Mouse (Mus musculus): ENCODE measurements around the gene Tprg.

The Tprg gene

DNA sequence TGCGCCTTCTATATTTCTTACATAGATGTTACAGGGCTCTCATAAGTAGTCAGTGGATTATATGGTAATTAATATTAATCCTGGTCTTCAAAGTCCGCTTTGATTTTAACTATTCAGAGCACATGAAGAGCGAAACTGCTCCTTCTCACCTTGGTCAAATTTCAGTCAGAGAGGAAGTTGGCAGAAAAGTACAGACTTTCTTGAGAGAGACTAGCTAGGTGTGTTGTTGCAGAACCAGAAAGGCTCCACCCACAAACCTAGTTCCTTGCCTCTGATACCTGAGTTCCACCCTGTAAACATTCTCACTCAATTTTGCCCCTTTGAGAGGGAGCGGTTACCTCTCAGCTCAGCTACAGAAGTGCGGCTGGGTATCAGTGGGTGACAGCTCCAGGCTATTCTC, at the start of gene Tprg:
Tprg (plus strand) TSS at position 301 of the 400 bp plus-strand sequence.
- DNase-seq (ENCODE audit: low read depth) = no peak

DNA sequence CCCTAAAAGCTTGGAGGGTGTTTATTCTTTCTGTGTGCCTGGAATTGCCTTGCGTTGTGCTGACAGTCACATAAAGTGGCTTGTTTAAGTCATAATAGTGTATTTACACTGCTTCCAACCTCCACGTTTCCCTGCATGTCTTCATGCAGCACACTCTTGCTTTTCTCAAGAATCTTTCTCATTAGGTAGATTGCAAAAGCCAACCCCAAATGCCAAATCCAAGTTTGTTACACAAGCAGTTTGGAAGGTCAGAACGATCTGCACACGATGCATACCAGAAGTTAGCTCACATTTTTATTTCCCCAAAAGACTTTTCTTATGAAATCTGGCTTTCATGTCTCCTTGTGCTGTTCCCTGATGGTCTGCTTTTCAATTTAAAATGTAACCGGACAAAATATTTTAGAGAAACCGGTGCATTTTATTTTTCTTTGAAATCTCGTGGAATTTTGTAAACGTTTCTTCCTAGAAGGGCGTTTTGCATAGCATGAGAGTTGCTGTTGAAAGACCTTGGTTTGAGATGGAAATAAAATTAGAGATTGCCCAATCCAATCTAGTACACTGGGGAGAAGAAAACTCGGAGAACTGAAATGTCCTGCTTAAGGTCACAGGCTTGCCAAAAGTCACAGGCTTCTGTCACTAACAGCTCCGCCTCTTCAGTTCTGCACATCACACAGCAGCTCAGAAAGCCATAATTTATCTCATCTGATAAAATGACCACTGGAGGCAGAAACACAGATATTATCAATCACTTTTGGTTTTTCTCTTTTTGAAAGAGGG, 48.2 kb upstream of the Tprg start:
- DNase-seq (ENCODE audit: low read depth) = no peak

DNA sequence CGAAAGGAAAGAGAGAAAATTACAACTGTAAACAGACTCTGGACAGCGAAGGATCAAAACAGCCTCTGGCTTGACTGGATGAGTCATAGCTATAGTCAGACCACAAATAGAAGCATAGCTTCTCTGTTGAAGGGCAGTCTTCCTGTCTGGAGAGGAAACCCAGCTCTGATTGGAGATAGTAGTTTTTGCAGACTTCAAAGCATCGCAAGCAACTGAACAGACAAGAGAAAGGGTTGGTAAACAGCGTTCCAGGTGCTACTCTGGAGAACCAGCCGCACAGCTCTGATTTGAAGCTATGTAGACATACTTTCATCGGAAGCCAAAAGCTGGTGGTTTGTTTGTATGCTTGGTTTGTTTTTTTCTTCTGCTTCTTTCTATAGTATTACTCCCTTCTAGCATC, 37.7 kb upstream of the Tprg start:
- DNase-seq (ENCODE audit: low read depth) = no peak

DNA sequence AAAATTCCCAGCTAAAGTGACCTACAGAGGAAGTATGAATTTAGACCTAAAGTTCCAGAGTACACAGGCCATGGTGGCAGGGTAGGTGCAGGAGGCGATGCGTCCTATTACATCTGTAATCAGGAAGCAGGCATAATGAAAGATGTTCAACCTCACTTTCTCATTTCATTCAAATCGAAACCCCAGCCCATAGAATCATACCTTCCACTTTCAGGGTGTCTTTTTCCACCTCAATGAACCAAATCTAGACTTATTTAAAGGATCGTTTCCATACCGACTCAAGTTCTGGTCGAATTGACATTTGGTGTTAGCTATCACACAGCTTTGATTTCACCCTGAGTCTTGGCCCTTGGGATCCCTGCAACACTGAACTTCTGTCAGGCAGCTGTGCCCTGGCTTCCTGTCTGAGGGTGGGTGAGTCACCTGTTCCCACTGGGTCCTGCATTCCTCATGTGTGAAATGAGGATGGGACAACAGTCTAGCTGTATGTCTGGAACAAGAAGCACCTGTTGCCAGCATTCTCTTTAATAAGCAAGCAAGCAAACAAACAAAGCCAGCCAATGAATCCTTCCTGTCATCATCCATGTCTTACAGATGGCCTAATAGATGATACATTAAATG, 36.4 kb upstream of the Tprg start:
- no peak for DNase-seq (ENCODE audit: low read depth)

DNA sequence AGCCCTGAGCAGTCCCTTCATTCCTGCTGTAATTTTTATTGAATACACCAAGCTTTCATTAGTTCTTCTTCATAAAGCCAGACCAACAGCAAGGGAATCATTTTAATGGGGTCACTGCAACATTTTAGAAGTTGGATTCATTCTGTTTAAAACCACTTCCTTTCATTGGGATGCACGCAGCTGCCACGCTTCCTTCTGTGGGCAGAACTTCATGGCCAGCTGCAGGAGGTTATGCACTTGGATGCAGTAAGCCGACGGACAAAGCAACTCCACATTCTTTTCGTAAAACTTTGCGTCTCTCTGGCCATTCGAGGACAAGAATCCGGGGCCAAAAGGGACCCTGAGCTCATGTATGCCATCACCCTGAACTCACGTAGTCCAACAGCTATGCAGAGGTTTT, 35.5 kb upstream of the Tprg start:
- no peak for DNase-seq (ENCODE audit: low read depth)

DNA sequence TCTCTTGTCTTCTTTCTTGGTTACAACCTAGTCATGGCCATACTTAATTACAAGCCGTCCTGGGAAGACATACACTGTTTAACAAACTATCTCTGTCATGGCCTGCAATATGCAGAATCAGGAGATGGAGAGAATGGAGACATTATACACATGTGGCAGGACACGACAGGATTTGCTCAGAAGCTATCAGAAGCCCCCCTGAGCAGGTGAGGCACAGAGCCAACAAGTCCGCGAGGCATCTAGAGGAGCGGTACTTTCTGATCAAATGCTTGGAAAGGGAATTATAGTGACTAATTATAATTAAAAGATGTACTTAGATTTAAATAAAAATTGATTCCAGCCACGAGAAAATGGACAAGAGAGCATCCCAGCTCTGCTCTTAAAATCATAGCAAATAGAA, 32.0 kb upstream of the Tprg start:
- no peak for DNase-seq (ENCODE audit: low read depth)

DNA sequence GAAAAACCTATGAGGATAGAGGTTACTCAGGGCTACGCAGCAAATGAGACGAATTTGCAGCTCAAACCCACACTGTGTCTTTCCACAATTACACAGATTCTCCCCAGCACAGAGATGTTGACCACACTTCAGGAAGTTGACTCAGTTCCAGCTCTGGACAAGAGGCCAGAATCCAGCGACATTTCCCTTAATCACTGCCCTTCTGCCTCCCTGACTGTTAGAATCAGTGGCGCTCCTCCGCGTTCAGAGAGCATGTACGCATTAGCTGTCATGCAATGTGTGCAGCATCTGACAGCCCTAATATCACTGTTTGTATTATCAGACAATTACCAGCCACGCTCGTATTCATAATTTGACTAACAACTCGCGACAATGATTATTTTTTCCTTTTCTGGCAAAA, 31.4 kb upstream of the Tprg start:
- DNase-seq (ENCODE audit: low read depth) = no peak

DNA sequence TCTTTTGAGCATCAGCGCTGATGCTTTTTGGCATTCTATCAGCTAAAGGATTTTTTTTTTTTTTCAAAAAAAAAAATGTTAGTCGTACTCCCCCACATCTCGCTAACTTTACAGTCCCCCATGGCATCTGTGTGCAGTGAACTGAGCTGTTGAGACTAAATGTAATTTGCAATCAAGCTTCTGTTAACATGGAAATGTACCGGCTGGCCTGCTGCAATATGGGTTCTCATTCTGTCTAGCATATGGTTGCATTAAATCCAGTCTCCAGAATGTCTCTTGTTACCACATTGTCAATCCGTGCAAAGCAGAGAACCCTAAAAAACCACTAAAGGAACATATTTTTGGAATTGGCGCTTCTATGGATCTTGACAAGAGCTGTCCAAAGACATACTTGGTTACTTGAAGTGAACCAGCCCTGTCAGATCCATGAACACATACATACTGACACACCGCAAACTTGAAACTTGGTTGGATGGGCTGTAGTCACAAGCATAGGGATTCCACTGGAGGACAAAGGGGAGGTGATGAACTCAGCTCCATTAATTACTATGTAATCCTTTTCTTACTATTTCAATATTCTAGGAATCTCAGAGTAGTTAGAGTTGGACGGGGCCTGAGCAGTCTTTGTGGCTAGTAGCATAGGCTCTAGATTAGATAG, 30.9 kb upstream of the Tprg start:
- no peak for DNase-seq (ENCODE audit: low read depth)

DNA sequence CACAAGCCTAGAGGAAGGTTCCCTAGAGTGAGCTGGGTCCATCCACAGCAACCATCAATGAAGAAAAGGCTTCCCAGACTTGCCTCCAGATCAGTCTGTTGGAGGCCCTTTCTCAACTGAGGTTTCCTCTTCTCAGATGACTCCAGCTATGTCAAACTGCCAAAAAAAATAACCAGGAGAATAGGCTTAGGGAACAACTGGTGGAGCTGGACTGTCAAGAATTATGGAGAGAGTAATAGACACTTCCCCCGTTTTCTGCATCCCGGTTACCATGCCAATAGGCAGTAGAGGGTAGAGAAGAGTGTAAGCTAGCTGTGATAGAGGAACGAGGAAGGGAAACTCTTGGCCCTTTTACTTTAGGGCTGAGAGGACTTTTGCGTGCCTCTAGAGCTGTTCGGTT, 24.3 kb upstream of the Tprg start:
- no peak for DNase-seq (ENCODE audit: low read depth)

DNA sequence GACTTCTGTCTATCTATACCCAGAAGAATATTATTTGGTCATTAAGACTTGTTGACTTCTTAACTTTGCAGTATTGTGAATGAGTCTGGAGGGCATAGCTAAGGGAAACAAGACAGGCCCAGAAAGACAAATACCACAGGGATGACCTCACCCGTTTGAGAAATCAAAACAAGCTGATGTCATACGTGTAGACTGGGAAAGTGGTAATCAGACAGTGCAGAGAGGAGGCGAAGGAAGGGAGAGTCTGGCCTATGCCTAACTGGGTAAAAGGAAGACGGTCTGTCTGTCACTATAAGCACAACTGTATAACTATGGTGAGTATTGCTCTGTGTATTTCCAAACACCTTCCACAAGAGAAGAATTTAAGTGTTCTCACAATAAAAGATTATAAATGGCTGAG, 23.7 kb upstream of the Tprg start:
- no peak for DNase-seq (ENCODE audit: low read depth)

DNA sequence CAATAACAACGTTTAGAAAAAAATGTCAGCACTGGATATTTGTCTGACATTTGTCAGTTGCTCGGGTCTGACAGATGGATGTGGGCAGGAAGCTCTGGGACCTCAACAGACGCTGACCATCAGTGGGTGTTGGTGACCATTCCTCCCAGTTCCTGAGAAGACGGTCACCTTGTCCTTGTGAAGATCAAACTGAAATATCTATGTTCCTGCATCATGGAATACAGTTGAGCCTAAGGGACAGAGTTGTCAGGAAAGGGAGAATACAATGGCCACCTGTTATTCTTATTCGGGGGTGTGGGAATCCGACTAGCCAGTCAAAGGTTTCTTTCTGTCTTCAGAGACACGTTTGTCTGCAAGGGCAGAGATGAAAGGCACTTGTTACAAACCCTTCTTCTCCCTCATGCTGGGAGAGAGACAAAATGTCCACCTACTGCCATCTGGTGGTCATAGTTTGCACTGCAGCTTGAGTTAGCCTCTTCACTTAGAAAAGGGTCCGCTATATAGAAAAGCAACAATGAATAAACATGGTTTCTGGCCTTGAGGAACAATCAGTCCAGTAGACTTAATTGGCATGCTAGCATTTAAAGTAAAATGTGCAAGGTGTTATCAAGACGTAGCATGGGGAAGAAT, 23.0 kb upstream of the Tprg start:
- DNase-seq (ENCODE audit: low read depth) = peak; percentile 31

DNA sequence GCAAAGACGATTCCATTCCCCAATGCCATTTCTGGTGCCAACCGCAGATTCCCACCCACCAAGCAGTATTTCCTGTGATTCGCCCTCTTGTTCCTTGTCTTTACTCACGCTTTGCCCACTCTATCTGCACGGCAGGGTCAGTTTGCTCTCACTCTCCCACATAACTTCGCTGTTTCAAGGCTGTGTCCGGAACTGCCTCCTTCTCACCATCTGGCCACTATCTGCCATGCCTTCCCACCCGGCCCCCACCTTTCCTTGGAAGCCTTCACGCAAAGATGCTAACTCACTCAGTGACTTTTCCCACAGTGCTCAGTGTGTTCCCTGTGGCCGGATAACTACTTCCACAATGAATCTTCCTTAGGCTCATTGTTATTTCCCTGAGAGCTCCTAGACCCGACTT, 21.4 kb upstream of the Tprg start:
- no peak for DNase-seq (ENCODE audit: low read depth)

DNA sequence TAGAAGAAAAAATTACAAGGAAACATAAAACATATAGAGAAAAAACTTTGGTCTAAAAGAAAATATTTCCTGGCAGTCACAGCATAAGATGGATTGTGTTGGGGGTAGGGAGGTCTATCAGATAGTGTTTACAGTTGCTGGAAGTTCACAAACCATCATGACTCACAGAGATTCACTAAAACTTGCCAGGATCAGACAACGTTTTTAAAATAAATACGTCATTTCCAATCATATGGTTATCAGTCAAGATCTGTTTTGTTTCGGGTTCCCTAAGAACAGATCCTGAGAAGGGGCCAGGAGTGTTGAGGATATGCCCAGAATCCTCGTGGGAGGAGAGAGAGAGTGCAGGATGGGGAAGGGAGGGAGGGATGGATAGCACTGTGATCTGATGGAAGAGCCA, 18.3 kb upstream of the Tprg start:
- DNase-seq (ENCODE audit: low read depth) = no peak

DNA sequence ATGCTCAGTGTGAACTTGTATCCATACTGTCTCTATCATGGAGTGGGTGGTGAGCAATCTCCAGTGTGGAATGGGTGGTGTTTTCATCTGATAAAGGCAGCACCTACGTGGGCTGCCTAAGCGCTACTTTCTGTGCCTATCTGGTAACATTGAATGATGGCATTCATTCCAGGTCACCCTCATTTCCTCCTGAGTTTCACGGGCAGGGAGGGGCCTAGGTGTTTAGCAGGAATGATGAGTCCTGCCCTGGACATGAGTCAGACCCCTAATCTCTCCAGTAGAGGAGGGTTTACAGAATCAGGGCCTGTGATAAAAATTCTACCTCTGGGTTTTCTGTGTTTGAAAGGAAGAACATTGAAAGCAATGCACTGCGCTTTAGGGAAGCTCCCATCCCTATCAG, 4.1 kb upstream of the Tprg start:
- DNase-seq (ENCODE audit: low read depth) = no peak

DNA sequence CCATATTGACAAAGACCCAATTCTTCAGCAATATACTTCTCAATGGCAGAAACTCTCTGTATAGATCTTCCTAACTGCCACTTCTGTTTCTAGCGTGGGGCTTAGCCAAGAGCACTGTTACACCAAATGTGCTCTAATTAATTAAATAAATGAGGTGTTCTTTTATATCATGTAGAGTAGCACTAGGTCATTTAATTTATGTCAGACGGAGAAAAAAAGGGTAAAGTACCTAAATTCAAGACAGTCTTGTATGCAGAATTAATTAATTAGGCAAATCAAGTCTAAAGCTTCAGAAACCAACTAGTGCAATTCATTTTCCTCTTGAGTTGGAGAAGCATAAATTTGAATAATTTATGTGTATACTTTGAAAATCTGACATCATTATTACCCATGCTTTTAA, 7.1 kb downstream of the Tprg start:
- DNase-seq (ENCODE audit: low read depth) = no peak

DNA sequence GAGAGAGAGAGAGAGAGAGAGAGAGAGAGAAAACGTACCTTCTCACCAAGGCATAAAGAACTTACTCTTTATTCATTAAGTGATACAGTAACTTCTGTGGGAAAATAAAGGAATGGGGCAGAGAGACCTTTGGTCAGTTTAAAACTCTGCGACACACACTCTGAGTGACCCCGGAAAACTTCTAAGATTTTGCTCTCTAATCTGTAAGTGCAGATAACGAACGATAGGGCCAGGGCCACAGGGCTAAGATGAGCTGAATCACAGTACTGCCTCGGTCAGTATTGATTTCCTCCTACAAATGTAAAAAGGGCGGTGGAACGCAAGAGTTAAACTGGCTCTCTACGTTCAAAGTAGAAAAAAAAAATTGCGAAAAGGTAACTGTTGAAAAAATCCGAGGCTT, 8.9 kb downstream of the Tprg start:
- no peak for DNase-seq (ENCODE audit: low read depth)

DNA sequence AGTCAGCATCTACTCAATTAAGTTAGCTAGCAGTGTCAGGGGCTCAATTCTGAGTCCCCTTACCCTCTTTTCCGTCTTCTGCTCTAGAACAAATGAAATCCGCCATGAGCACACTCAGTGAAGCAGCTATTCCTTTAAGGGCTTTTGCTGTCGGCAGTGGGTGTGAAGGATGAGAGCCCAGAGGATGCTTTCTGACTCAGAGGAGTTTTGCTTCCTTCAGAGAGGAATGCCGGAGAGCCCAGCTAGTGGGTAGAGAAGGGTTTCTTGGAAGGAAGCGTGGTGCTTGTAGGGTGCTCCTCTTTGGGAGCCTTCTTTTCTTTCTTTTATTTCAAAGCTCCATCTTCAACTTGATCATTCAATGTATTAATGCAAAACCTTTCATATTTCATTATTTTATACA, 10.1 kb downstream of the Tprg start:
- DNase-seq (ENCODE audit: low read depth) = no peak

DNA sequence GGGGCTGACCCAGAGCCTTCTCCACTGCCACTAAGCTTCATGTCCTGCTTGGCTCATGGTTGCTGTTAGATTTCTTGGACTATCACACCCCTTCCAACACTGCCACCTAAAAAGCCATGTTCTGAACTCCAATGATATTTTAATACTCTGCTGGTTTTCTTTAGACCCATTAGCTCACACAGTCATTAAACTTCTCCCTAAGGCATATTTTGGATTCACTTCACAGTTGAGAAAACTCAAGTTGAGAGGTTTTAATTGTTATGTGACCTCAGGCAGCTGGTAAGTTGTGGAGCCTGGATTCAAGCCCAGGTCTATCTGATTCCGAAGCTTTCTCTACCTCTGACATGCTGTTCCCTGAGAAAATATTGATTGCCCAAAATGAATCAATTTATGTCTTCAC, 11.6 kb downstream of the Tprg start:
- DNase-seq (ENCODE audit: low read depth) = no peak

DNA sequence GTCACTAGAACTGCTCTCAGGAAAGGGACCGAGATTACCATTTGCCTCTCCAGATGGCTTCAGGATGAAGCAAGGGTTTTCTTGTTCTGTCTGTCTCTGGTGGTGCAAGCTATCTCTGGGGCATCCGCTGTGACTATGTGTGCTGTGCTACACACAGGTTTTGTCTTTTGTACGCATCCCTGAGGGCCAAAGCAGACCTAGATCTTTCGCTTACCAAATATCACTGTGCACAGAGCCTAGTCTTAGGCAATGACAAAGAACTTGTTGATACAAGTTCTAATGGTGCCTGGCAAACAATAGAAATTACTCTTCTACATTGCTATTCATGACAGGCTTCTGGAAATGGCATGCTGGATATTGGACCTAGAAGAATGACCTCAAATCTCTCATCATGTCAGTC, 16.0 kb downstream of the Tprg start:
- DNase-seq (ENCODE audit: low read depth) = no peak

DNA sequence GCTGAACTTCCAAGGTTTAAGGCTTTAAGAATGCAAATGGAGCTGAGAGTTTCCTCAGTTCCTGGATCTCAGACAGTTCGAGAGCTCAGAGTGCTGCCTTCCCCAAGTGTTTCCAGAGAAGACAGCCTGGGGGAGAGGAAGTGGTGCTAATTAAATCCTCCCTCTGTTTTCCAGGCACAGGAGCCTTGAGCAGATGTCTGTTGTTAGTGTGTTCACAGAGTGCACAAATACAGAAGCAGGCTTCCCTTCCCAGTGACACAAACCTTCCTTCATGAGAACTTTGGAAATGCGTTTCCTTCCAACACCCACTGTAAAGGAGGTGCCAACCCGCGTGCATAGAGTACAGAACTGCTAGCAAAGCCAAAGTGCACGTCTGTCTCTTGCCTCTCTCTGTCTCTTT, 27.4 kb downstream of the Tprg start:
- no peak for DNase-seq (ENCODE audit: low read depth)

DNA sequence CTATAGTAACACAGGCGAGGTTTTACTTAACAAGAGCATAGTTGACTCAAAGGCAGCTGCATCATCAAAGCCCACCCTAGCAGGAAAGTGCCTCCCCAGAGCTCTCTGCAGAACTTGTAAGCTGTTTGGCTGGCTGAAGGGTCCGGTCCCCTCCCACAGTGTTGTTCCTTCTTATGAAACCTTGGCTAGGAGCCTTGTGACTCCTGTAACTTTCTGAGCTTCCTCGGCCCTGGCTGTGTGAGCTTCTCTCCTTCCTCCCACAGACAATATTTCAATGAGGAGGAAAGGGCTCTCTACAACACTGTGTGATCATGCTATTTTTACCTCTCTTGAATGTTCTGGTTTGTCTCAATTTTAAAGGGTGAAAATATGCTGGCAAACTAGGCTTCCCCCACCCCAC, 28.5 kb downstream of the Tprg start:
- DNase-seq (ENCODE audit: low read depth) = no peak

DNA sequence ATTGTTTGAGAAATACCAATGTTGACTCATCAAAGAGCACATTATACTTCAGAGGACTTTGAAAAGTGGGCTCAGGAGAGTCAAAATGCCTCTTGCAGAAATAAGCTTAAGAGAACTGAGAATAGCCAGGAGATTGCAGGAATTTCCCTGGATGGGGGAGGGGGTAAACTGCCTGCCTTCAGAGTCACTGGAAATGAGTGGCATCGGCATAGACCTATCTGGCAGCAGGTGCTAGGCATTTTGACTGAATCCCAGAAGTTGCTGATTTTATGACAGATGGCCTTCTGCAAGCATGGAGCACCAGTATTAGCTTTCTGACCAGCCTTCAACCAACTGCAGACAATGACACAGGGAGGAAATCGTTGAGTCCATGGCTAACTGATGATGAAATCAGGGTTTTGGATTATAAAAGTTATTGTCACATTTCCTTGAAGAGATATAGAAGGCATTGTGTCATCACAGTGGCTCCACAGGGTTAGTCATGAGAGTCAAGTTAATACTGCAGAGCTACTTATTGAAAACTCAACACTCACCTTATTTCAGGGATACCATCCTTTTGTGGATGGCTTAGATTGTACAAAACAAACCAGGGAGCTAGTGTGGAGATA, 39.1 kb downstream of the Tprg start:
- DNase-seq (ENCODE audit: low read depth) = no peak
